Mouse (Mus musculus): Measurements from ENCODE around the gene Sema4b. TPM values are rescaled to one million over a fixed set of nuclear protein-coding genes. Genes with fewer than 3 reads are reported as not detected.
A peak's percentile ranks its signal among the peaks of the same experiment; 100 is the strongest.

The Sema4b gene
- total RNA-seq, 1 experiment from 2014 or later: 42.9 TPM

DNA sequence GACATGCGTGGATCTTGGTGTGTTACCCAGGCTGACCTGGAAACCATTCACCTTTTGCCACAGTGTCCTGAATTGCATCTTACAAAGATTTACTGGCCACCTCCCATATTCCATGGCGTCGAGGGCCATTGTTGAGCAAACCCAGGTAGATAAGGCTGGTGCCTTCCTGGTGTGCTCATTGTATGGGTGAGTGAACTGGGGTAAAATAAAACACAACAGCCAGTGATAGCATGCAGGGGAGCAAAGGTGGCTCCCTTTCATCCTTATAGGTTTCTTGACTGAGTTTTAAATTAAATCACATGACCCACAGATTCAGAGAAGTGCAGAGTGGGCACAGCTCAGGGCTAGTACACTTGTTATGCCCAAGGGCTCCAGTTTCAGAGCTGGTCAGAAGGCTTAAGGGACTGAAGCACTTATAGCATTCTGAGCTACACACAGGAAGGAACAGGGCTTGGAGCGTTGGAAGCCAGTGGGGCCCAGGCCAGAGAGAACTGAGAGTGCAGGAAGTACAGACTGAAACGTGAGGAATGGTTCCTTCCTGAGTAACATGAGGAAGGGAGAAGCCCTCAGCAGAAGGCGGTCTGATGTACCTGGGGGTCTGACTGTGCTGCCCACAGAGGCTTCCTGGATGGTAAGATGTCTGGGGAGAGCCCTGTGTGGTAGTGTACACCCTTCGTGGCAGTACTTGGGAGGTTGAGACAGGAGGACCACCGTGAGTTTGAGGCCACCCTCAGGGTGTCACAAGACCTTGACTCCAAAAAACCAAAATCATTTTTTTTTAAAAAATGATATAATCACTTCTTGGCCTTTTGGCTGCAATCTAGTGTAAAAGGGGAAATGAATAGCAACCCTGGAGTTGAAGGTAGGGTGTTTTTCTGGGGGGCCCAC is 14.3 kb upstream of the Sema4b start:
- no peak for ATAC-seq (ENCODE audit: extremely low read depth, insufficient number of reproducible peaks, low FRiP score, poor library complexity, severe bottlenecking)

DNA sequence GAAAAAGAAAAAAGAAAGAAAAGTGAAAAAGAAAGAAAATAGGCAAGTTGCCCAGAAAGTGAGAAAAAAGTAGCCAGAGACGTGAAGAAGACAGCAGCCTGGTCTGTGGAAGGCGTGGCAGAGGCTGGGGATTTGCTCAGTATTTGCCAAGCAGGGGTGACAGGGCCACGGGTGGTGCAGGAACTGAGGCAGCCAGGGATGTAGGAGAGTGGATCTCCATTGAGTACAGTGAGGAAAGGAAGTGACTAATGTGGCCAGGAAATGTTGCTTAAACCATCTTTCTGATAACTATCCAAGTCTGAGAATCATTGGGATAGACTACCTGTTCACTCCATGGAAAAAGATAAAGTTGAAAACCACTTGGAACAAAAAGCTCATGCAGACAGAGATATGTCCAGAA is 10.5 kb upstream of the Sema4b start:
- ATAC-seq (ENCODE audit: extremely low read depth, insufficient number of reproducible peaks, low FRiP score, poor library complexity, severe bottlenecking): no peak

DNA sequence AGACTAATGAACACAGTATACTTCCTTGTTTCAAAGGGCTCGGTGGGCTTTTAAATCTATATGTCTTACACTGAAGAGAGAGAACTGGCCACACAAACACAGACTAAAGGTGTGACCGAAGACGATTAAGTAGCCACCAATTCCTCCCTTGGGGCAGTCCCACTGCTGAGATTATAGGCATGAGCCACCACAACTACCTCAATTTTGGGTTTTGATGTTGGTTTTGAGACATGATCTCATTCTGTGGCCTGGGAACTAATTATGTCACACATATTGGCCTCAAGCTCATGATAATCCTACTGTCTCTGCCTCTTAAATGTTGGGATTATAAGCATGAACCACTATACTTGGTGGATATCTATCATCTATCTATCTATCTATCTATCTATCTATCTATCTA is 9.2 kb upstream of the Sema4b start:
- ATAC-seq (ENCODE audit: extremely low read depth, insufficient number of reproducible peaks, low FRiP score, poor library complexity, severe bottlenecking): no peak

DNA sequence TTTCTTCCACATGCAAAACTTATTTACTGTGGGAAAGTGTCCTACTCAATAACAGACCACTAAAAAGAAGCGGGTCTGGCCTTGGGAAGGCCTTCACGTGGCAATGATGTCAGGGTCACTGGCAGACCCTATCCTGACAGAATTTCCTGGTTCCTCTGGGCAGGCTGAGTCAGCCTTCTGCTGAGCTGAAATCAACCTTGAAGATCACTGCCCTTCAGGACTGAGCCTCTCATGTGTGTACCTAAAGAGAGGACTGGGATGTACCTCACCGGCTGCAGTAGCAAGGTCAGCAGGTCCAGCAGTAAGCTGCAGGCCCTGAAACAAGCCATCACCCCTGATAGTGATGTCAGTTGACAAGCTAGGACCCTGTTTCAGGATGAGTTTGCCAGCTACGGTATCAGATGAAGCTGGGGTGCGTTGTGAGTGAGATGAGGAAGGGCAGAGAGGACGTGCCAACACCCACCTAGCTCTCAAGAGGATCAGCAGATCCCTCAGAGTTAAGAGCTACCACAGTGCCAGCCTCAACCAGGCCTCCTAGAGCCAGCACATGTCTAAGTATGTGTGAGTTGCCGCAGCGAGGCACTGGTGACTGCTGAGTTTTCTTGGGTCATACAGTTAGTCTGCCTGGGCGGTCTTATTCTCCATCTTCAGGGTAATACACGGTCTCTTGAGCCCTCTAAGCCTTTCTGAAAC is 8.5 kb upstream of the Sema4b start:
- ATAC-seq (ENCODE audit: extremely low read depth, insufficient number of reproducible peaks, low FRiP score, poor library complexity, severe bottlenecking): no peak

DNA sequence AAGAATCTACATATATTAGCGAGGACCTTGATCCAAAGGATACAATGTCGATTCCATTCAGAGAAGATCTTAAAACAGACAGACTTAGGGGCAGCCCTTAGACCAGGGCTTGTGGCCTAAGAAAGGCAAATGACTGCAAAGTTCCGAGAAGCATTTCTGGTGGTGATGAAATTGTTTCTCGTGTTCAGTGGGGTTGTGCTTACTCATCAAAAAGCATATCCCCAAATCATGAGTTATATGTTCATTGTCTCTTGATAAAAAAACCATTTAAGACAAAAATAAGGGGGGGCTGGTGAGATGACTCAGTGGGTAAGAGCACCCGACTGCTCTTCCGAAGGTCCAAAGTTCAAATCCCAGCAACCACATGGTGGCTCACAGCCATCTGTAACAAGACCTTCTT is 7.3 kb upstream of the Sema4b start:
- ATAC-seq (ENCODE audit: extremely low read depth, insufficient number of reproducible peaks, low FRiP score, poor library complexity, severe bottlenecking): no peak

DNA sequence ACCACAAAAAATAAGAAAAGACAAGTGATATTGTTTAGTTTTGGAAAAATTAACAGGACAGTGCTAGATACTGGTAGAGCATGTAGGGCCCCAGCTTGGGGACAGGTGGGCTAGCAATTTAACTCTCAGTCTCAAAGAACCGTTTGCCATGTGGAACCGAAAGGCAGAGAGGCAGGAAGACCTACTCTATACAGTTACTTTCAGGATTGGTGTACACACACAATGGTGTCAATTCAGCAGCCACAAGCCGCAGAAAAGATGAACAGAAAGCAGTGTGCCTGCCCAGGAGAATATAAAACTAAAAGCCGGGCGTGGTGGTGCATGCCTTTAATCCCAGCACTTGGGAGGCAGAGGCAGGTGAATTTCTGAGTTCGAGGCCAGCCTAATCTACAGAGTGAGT is 6.9 kb upstream of the Sema4b start:
- peak; percentile 59; the same call in 1 of the 2 replicates for ATAC-seq (ENCODE audit: extremely low read depth, insufficient number of reproducible peaks, low FRiP score, poor library complexity, severe bottlenecking)

DNA sequence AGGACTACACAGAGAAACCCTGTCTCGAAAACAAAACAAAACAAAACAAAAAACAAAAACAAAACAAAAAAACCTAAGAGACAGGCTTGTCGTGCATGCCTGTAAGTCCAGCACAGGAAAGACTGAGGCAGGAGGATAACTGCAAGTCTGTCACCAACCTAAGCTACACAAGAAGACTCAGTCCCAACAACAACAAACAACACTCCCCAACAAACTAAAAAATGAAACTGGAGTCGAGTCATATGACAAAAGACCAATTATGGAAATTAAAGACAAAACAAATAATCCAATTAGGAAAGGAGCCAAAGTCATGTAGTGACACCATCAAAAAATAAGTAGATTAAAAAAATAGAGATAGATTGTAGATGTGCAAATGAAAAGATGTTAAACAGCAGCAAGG is 6.4 kb upstream of the Sema4b start:
- no peak for ATAC-seq (ENCODE audit: extremely low read depth, insufficient number of reproducible peaks, low FRiP score, poor library complexity, severe bottlenecking)

DNA sequence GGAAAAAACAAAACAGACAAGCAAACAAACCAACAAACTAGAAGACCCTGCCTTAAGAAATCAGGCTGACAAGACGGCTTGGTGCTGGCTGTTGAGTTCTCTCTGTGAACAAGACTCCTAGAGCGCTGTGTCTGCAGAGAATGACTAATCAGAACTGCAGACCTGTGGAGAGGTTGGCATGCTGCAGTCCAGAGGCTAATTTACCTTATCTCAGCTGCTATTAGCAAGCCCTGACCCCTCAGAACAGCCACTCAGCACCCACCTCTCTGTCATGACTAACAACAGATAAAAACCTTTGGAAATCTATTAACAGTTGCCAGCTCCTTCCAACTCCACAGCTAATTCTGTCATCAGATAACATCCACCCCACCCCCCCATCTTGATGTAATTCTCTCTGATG is 5.6 kb upstream of the Sema4b start:
- no peak for ATAC-seq (ENCODE audit: extremely low read depth, insufficient number of reproducible peaks, low FRiP score, poor library complexity, severe bottlenecking)

DNA sequence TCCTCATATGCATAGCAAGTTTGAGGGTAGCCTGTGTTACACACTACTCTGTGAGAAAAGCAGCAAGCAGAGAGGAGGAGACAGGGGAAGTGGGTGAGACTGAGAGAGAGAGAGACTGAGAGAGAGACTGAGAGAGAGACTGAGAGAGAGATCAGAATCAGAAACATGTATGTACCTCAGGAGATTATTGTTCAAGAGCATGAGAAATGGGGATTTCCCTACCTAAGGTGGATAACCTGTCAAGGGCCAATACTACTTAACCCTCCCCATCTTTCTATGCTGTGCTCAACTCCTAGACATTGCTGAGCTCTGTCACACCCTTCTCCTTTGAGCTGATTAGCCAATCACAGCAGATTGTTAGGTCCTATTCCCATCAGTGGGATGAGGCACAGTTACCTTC is 4.5 kb upstream of the Sema4b start:
- ATAC-seq (ENCODE audit: extremely low read depth, insufficient number of reproducible peaks, low FRiP score, poor library complexity, severe bottlenecking): 0 out of 2 replicates have a peak, but pooled peaks have one; percentile 8

DNA sequence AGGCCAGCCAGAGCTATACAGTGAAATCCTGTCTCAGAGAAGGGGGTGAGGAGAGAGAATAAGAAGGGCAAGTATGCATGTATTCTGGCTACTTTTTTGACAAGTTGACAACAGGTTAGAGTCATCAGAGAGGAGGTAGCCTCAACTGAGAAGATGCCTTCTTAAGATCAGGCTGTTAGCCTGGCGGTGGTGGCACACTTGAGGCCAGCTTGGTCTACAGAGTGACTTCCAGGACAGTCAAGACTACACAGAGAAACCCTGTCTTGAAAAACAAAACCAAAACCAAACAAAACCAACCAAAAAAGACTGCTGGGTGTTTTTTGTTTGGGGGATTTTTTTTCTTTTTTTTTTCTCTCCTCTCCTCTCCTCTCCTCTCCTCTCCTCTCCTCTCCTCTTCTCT is 3.2 kb upstream of the Sema4b start:
- ATAC-seq (ENCODE audit: extremely low read depth, insufficient number of reproducible peaks, low FRiP score, poor library complexity, severe bottlenecking): no peak

DNA sequence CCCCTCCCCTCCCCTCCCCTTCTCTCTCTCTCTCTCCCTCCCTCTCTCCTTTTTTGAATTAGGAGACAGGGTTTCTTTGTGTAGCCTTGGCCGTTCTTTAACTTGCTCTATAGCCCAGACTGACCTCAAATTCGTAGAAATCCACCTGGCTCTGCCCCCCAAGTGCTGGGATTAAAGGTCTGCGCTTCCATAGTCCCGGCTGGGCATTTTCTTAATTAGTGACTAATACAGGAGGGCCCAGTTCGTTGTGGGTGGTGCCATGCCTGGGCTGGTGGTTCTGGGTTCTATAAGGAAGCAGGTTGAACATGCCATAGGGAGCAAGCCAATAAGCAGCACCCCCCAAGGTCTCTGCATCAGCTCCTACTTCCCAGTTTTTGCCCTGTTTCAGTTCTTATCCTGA is 2.7 kb upstream of the Sema4b start:
- no peak for ATAC-seq (ENCODE audit: extremely low read depth, insufficient number of reproducible peaks, low FRiP score, poor library complexity, severe bottlenecking)

DNA sequence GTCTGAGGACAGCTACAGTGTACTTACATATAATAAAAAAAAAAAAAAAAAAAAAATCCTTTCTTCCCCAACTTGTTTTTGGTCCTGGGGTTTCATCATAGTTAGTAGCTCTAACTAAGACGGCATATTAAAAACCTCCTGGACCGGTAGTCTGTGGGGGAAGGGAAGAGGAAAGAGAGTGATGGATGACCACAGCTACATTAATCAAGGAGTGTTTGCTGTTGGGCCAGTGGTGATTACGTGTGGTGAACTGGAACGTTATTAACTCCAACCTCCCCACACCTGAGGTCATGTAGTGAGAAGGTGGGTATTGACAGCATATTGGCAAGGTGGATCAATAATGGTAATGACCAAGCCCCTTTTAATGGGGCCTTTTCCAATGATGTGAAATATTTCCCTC is 2.1 kb upstream of the Sema4b start:
- ATAC-seq (ENCODE audit: extremely low read depth, insufficient number of reproducible peaks, low FRiP score, poor library complexity, severe bottlenecking): no peak

DNA sequence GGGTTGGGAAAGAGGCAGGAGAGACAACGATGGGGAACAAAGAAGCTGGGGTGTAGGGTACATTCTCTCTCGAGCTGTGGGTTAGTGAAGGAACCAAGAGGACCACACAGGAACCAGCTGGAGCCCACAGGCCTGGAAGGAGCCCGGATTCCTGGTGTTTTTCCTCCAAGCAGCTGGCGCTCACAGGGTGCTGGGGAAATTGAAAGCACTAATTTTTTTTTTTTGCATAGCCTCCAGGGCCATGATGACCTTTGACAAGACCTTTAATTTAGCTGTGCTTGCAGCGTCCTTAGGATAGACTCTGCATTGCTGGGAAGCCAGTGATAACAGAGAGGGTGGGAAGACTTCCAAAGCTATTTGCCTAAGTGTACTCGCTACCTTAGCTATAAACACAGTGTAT is 1.7 kb upstream of the Sema4b start:
- no peak for ATAC-seq (ENCODE audit: extremely low read depth, insufficient number of reproducible peaks, low FRiP score, poor library complexity, severe bottlenecking)

DNA sequence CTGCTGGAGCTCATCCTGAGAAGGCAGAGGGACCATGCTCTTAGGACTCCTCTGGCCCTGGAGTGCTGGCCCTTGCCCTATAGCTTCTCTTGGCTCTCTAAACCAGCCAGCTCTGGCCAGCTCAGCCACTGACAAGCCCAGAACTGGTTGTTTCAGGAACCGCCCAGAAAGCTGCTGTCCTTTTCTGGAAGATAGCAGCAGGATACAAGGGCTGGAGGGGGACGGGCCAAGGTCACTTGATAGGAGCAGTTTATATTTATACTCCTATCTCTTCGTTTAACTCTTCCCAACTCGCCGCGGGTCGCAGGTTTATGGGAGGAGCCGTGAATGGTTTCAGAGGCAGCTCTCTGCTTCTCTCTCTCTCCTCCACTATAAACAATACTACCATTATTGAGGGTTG is 620 bp upstream of the Sema4b start:
- ATAC-seq (ENCODE audit: extremely low read depth, insufficient number of reproducible peaks, low FRiP score, poor library complexity, severe bottlenecking): no peak

DNA sequence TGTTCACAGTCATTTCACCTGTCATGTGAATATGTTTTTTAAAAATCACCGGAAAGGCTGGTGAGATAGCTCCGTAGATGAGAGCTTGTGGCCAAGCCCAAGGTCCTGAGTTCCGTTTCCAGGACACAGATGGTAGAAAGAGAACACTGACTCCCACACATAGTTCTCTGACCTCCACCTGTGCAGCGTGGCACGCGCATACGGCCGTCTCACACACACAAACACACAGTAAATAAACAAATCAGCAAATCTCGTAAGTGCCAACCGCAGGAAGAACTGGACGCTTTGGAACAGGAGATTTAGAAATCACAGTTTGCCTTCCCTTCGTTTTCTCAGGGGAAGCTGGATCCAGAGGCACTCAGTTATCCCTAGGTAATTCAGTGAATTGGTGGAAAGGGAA is 860 bp downstream of the Sema4b start:
- no peak for ATAC-seq (ENCODE audit: extremely low read depth, insufficient number of reproducible peaks, low FRiP score, poor library complexity, severe bottlenecking)

DNA sequence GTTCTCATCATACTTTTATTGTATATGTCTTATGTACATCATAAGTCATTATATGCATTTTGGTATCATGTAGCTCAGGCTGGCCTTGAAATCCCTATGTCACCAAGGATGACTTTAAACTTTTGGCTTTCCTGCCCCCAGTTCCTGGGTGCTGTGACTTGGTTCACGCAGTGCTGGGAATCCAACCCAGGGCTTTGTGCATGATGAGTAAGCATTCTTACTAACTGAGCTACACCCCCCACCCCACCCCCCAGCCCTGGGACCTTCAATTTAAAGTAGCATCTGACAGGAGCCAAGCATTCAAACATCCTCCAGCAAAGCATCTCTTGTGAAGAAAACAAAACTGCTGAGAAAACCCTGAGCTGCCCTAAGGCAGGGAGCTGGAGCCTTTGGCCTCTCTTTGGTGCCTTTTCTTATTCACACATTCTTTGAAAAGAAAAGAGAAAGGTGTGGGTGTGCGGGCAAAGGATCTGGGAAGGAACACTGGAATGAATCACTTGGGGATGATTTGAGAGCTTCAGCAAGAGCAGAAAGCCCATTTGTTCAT is 2.0 kb downstream of the Sema4b start:
- no peak for ATAC-seq (ENCODE audit: extremely low read depth, insufficient number of reproducible peaks, low FRiP score, poor library complexity, severe bottlenecking)

DNA sequence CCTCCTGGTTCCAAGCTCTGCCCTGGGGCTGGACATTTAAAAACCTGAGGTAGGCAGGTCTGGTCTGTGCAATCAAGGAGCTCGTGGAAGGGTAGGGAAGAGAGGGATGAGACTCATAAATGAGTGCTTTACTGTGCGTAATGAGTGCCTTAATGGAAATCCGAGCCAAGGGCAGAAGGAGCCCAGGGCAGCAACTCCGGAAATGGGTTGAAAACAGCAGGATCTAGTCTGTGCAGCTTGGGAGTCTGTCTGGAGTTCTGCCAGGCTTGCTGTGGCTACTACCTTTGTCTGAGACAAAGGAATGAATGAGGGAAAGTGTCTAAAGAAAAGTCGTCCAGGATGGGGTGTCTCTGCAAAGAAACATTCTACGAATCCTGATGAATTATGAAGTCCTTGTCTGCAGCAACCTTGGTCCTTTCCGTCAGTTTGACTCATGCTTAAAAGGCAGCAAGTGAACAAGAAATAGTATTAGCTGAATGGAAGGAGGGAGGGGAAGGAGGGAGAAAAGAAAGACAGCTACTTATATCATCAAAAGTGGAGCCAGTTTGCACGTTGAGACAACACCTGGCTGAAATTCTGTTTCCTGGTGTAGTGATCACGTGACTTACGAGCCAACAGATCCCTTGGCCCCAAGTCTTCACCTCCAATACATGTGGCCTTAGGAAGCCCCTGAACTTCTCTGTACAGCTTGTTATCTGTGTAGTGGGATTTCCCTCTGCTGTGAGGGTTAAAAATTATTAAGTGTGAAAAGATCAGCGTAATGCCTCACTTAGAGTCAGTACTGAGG is 2.7 kb downstream of the Sema4b start:
- ATAC-seq (ENCODE audit: extremely low read depth, insufficient number of reproducible peaks, low FRiP score, poor library complexity, severe bottlenecking): no peak

DNA sequence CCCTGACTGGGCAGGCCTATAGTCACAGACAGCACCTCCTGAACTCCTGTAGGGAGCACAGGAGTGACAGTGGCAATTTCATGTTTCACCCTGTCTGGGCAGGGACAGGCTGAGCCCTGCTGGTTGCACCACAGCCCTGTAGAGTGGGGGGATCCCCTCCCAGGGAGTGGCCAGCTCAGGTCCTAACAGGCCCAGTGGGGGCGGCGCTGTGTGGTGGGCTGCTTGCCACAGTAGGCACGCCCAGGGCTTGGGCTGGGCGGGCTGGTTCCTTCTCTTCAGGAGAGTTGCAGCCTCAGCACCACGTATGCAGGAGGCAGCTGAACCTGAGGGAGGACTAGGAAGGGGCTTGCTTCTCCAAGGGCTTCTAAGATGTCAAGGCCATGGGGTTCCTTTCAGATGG is 4.8 kb downstream of the Sema4b start:
- peak; percentile 37 for ATAC-seq (ENCODE audit: extremely low read depth, insufficient number of reproducible peaks, low FRiP score, poor library complexity, severe bottlenecking)

DNA sequence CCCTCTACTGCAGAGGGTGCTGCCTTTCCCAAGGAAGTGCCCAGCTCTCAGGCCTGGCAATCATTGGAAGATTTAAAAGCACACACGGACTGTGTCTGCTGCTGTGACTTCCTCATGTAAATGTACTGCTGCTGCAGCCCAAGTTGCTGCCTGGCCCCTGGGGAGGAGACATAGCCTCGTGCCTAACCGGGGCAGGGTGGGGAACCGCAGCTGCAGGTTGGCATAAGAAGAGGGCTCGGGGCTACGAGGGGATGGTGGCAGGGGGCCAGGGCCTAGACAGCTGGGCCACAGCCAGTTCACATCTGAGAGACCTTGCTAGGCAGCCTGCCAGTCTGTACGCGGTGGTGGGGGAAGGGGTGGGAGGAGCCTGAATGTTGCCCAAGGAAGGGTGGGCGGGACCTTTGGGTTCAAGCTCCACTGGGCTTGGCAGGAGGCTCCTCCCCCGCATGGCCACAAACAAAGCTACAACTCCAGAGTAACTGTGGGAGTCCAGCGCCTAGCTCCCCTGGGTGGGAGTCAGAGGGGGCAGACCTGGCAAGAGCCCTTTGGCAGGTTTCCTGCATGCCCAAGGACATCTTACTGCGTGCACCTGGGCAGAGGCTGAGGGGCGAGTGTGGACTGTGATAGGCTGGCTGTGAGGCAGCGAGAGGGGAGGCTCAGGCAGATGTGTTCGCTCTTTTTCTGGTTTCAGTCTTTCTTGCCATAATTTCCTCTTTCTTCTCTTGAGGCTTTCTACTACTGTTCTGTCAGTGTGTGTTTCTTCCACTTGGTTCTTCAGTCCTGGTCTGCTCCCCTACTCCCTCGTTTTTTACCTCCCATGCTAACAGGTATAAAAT is 5.8 kb downstream of the Sema4b start:
- peak; percentile 69 for ATAC-seq (ENCODE audit: extremely low read depth, insufficient number of reproducible peaks, low FRiP score, poor library complexity, severe bottlenecking)

All from neutrophil, adult 5-6 weeks (primary cell).